Mouse (Mus musculus) CH12.LX (cell line): ENCODE measurements at regions not wholly inside any gene's neighbourhood (a gene's known extent, or its start where the extent isn't known, plus 50 kb on each side); places are given as distances from the start of the nearest gene placed in this dataset.

Experiments
- DNase-seq: peaks from one replicate; pipeline ENCODE4 v3.0.0-alpha.2; 2013; ENCODE audit errors: extremely low read depth
- H3K27ac ChIP-seq: 2 replicates; pipeline ENCODE4 v1.5.1; 2012; ENCODE audit warnings: low read depth, mild to moderate bottlenecking, control low read depth, moderate library complexity; ENCODE audit not compliant: insufficient read depth
- H3K27me3 ChIP-seq: replicated peaks from 2 replicates; pipeline ENCODE3; 2012; ENCODE audit warnings: inconsistent platforms
- H3K36me3 ChIP-seq, 2 experiments: replicated peaks in 1 of 2; 2 replicates each; pipeline versions ENCODE3 to v1.6.1; 2012; ENCODE audit warnings: inconsistent platforms in 1 of 2, low read length in 1 of 2, mild to moderate bottlenecking in 1 of 2, mixed read lengths in 1 of 2, moderate library complexity in 1 of 2; ENCODE audit not compliant: control insufficient read depth in 1 of 2, insufficient read depth in 1 of 2
- H3K4me1 ChIP-seq, 2 experiments: 2 replicates each; pipeline ENCODE4 v1.6.1; 2012; ENCODE audit warnings: inconsistent platforms in 1 of 2, moderate library complexity in 1 of 2; ENCODE audit not compliant: insufficient read depth in 2 of 2, control insufficient read depth in 1 of 2
- H3K4me2 ChIP-seq: 2 replicates; pipeline ENCODE4 v1.6.1; 2012; ENCODE audit warnings: low read depth, mild to moderate bottlenecking, control low read depth; ENCODE audit not compliant: poor library complexity, insufficient read depth, severe bottlenecking
- H3K4me3 ChIP-seq, 3 experiments: fragments of 150-350 bp in 1 of 3; sonication (generic) in 1 of 3; replicated peaks in 1 of 3; 2 replicates each; pipeline versions ENCODE3 to v1.5.1; 2011 to 2012; ENCODE audit warnings: low read depth in 2 of 3, low read length in 2 of 3, mild to moderate bottlenecking in 2 of 3, moderate library complexity in 2 of 3, control low read depth in 1 of 3, improper control_type of control experiment in 1 of 3, inconsistent platforms in 1 of 3, mixed read lengths in 1 of 3; ENCODE audit not compliant: poor library complexity in 1 of 3
- H3K79me2 ChIP-seq: replicated peaks from 2 replicates; pipeline ENCODE4 v1.6.1; 2012; ENCODE audit warnings: mild to moderate bottlenecking, moderate library complexity; ENCODE audit not compliant: control insufficient read depth, poor library complexity, insufficient read depth, severe bottlenecking; ENCODE audit errors: extremely low read depth
- H3K9ac ChIP-seq: 2 replicates; pipeline ENCODE4 v1.6.1; 2012; ENCODE audit warnings: low read depth, mild to moderate bottlenecking, control low read depth, moderate library complexity; ENCODE audit not compliant: insufficient read depth
- H3K9me3 ChIP-seq: replicated peaks from 2 replicates; pipeline ENCODE3; 2012; ENCODE audit warnings: low read length, inconsistent platforms, mixed read lengths
- BHLHE40 ChIP-seq: IDR thresholded peaks from 2 replicates; pipeline ENCODE4 v1.6.1; 2011; ENCODE audit warnings: mild to moderate bottlenecking, low read depth, low read length, improper control_type of control experiment
- CHD1 ChIP-seq: IDR thresholded peaks from 2 replicates; pipeline ENCODE4 v1.6.1; 2012; ENCODE audit warnings: low read depth, low read length, improper control_type of control experiment, inconsistent platforms
- CTCF ChIP-seq, 2 experiments: IDR thresholded peaks in 1 of 2; conservative IDR thresholded peaks in 1 of 2; 2 replicates each; pipeline ENCODE4 v1.5.1; 2011 to 2012; ENCODE audit warnings: low read depth in 2 of 2, low read length in 2 of 2, improper control_type of control experiment in 1 of 2, inconsistent platforms in 1 of 2, mild to moderate bottlenecking in 1 of 2, moderate library complexity in 1 of 2
- E2F4 ChIP-seq: IDR thresholded peaks from 2 replicates; pipeline ENCODE4 v1.6.1; 2011; ENCODE audit warnings: low read depth, low read length, improper control_type of control experiment; ENCODE audit not compliant: insufficient replicate concordance
- ELF1 ChIP-seq: IDR thresholded peaks from 2 replicates; pipeline ENCODE4 v1.6.1; 2014; ENCODE audit warnings: low read depth, mild to moderate bottlenecking, inconsistent platforms, low read length, improper control_type of control experiment
- GABPA ChIP-seq: IDR thresholded peaks from 2 replicates; pipeline ENCODE4 v1.6.1; 2012; ENCODE audit warnings: low read depth, low read length, improper control_type of control experiment, inconsistent platforms; ENCODE audit not compliant: insufficient replicate concordance
- HCFC1 ChIP-seq: IDR thresholded peaks from 2 replicates; pipeline ENCODE4 v1.6.1; 2012; ENCODE audit warnings: low read depth, mild to moderate bottlenecking, inconsistent platforms, low read length, improper control_type of control experiment
- JUN ChIP-seq: IDR thresholded peaks from 2 replicates; pipeline ENCODE4 v1.6.1; 2011; ENCODE audit warnings: low read depth, mild to moderate bottlenecking, low read length, improper control_type of control experiment, moderate library complexity; ENCODE audit not compliant: insufficient read depth
- JUND ChIP-seq: conservative IDR thresholded peaks from 2 replicates; pipeline ENCODE4 v1.6.1; 2011; ENCODE audit warnings: low read depth, low read length, improper control_type of control experiment
- MAFK ChIP-seq: IDR thresholded peaks from 2 replicates; pipeline ENCODE4 v1.6.1; 2011; ENCODE audit warnings: low read length, improper control_type of control experiment; ENCODE audit not compliant: insufficient replicate concordance
- MEF2A ChIP-seq: IDR thresholded peaks from 2 replicates; pipeline ENCODE4 v1.6.1; 2014; ENCODE audit warnings: low read depth, mild to moderate bottlenecking, inconsistent platforms, low read length, improper control_type of control experiment, borderline replicate concordance
- MYC ChIP-seq: IDR thresholded peaks from 2 replicates; pipeline ENCODE4 v1.6.1; 2011; ENCODE audit warnings: low read depth, mild to moderate bottlenecking, improper control_type of control experiment, low read length
- NELFE ChIP-seq: IDR thresholded peaks from 2 replicates; pipeline ENCODE4 v1.6.1; 2011; ENCODE audit warnings: low read depth, low read length, improper control_type of control experiment
- NRF1 ChIP-seq: IDR thresholded peaks from 2 replicates; pipeline ENCODE4 v1.6.1; 2014; ENCODE audit warnings: low read depth, mild to moderate bottlenecking, inconsistent platforms, low read length, improper control_type of control experiment, moderate library complexity
- POLR2AphosphoS2 ChIP-seq: IDR thresholded peaks from 2 replicates; pipeline ENCODE4 v1.6.1; 2011; ENCODE audit warnings: low read depth, low read length, improper control_type of control experiment
- RAD21 ChIP-seq: IDR thresholded peaks from 2 replicates; pipeline ENCODE4 v1.6.1; 2011; ENCODE audit warnings: low read depth, mild to moderate bottlenecking, low read length, improper control_type of control experiment, moderate library complexity
- SIN3A ChIP-seq: IDR thresholded peaks from 2 replicates; pipeline ENCODE4 v1.6.1; 2012; ENCODE audit warnings: low read length, improper control_type of control experiment, inconsistent platforms
- SMC3 ChIP-seq: IDR thresholded peaks from 2 replicates; pipeline ENCODE4 v1.6.1; 2011; ENCODE audit warnings: low read depth, low read length, improper control_type of control experiment
- TBP ChIP-seq: conservative IDR thresholded peaks from 2 replicates; pipeline ENCODE4 v1.6.1; 2011; ENCODE audit warnings: low read depth, low read length, improper control_type of control experiment
- USF1 ChIP-seq: IDR thresholded peaks from 2 replicates; pipeline ENCODE4 v1.6.1; 2014; ENCODE audit warnings: low read depth, mild to moderate bottlenecking, inconsistent platforms, low read length, improper control_type of control experiment
- USF2 ChIP-seq: conservative IDR thresholded peaks from 2 replicates; pipeline ENCODE4 v1.6.1; 2011; ENCODE audit warnings: low read depth, low read length, improper control_type of control experiment
- ZKSCAN1 ChIP-seq: IDR thresholded peaks from 2 replicates; pipeline ENCODE4 v1.6.1; 2012; ENCODE audit warnings: low read depth, inconsistent platforms, low read length, improper control_type of control experiment, borderline replicate concordance
- ZMIZ1 ChIP-seq: IDR thresholded peaks from 2 replicates; pipeline ENCODE4 v1.6.1; 2012; ENCODE audit warnings: low read depth, mild to moderate bottlenecking, inconsistent platforms, low read length, improper control_type of control experiment
- dilution Hi-C: fragments of 300-500 bp; cut with MboI; formaldehyde crosslinking; loops from 2 replicates; pipeline ENCODE4 v1.14.3; 2020; ENCODE audit warnings: low sequenced_read_pairs; ENCODE audit not compliant: extremely low pct_unique_long_range_greater_than_20kb, extremely low pct_ligation_motif_present
- in situ Hi-C: fragments of 300-500 bp; cut with MboI; formaldehyde crosslinking; loops from 3 replicates; pipeline ENCODE4 v1.14.3; 2019; ENCODE audit warnings: low sequenced_read_pairs, low pct_ligation_motif_present, low pct_unique_long_range_greater_than_20kb, mixed read lengths

DNA sequence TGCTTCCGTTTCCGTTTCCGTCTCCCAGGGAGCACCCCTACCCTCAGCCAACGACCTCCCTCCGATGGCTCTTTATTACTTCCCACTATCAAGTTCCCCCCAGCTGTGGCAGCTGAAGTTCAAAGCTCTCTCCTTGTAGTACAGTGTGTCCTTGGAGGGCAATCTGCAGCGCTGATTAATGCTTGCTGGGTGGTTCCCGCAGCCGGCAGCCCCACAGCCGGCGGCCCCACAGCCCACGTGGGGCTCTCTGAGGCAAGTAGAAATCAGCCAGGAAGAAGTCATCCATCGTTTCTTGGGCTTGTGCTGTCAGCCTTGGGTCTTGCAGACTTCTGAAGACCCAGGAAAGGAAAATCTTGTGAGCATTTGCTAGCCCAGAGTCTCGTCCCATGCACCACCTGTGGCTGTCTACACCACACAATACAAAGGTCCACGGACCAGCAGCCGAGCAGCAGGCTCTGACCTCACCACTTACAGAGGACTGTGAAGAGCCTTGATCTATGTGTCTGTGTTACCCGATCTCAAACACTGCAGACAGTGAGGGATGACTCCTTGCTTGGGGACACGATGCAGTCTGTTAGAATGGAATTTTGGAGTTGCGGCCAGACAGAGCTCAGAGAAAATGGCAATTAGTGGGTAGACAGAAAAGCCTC lies 178.5 kb downstream of the Gadd45g start:
- no peak overlapping the region for H3K9ac ChIP-seq
- peaks cover 2% of the 10 kb centered on the region for H3K9me3 ChIP-seq
- H3K27ac ChIP-seq = no peak overlapping the region
- in situ Hi-C loops = no loop called here
- no peak for TF ChIP-seq RAD21
- TF ChIP-seq BHLHE40 = no peak
- TF ChIP-seq JUN = no peak
- TF ChIP-seq NRF1 = no peak
- no peak for TF ChIP-seq SMC3
- dilution Hi-C loops = no loop called here
- no peak overlapping the region for H3K4me2 ChIP-seq
- no peaks in the 10 kb centered on the region for H3K36me3 ChIP-seq
- no peak for DNase-seq
- no peaks in the 10 kb centered on the region for H3K27me3 ChIP-seq
- H3K4me3 ChIP-seq = no peak overlapping the region
- H3K79me2 ChIP-seq = no peaks in the 10 kb centered on the region
- H3K4me1 ChIP-seq = peaks cover 3 to 8% of the 10 kb centered on the region in 2 experiments; a peak in 1 of 4 replicates

DNA sequence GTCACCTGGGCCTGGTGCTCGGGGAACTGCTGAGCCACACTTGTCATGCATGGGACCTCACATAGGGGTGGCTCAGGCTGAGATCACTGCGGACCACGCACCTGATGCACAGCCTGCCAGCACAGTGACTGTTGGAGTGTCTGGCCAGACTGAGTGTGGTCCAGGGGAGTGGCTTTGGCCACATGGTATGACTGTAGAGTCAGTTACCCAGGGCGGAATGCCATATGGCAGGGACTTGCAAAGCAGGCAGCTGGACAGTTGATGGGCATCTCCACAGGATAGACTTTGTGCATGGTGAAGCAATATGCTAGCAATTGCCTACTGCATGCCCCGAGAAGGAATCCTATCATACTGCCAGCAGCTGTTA lies 179.0 kb downstream of the Gadd45g start:
- Histone ChIP-seq H3K9ac (no peak overlapping the region), H3K4me3 (no peak overlapping the region), H3K4me1 (peaks cover 3 to 8% of the 10 kb centered on the region in 2 experiments; a peak in 1 of 4 replicates), H3K4me2 (no peak overlapping the region), H3K36me3 (no peaks in the 10 kb centered on the region), H3K27ac (no peak overlapping the region), H3K9me3 (peaks cover 2% of the 10 kb centered on the region), H3K79me2 (no peaks in the 10 kb centered on the region), H3K27me3 (no peaks in the 10 kb centered on the region)
- in situ Hi-C loops = no loop called here
- TF ChIP-seq NELFE (no peak), ZKSCAN1 (no peak), MEF2A (no peak), GABPA (no peak), MAFK (no peak), POLR2AphosphoS2 (no peak), ELF1 (no peak), SIN3A (no peak), ZMIZ1 (no peak), TBP (no peak), USF1 (no peak), E2F4 (no peak), MYC (no peak), CHD1 (no peak), JUND (no peak), JUN (no peak), BHLHE40 (no peak), CTCF (conservative IDR thresholded peaks at IDR 0.05 in 1 of 2, IDR thresholded peaks at IDR 0.05 in 1 of 2; ENCODE audit: low read depth in 2 of 2, low read length in 2 of 2) (no peak), HCFC1 (no peak), USF2 (no peak)
- dilution Hi-C loops = no loop called here
- DNase-seq = no peak
